Mouse (Mus musculus): ENCODE data around the gene Nfxl1.

- TF ChIP-seq CTCF (IDR thresholded peaks at IDR 0.05) (no peak), EP300 (IDR thresholded peaks at IDR 0.05; ENCODE audit: insufficient read depth, low read depth, low read length) (no peak), POLR2A (IDR thresholded peaks at IDR 0.05; ENCODE audit: insufficient read depth, low read depth, low read length) (no peak)
Measured at GRCm38 (mm10) chr5:72560976-72561628, 1.6 kb upstream of the Nfxl1 start.

Data from heart, adult 2 months (tissue).